Mouse (Mus musculus) lung, embryonic 16.5 days (tissue): ENCODE measurements around the gene Mpg. TPM values are rescaled to one million over a fixed set of nuclear protein-coding genes. Genes with fewer than 3 reads are reported as not detected.

Source experiments
- ATAC-seq: fragments of 200-750 bp; cut with Nextera tagmentation; 2 replicates; pipeline ENCODE4 v1.8.0; 2017; ENCODE audit warnings: low read depth, mild to moderate bottlenecking, moderate library complexity
- H3K27ac ChIP-seq: fragments of 300-500 bp; sonication (generic); 2 replicates; pipeline ENCODE4 v1.5.1; 2014; ENCODE audit warnings: mild to moderate bottlenecking, control low read depth, low read length
- H3K27me3 ChIP-seq: fragments of 300-500 bp; sonication (generic); 2 replicates; pipeline ENCODE4 v1.6.1; 2014; ENCODE audit warnings: low read depth, low read length, mixed read lengths; ENCODE audit not compliant: control insufficient read depth, insufficient read depth
- H3K36me3 ChIP-seq: fragments of 300-500 bp; sonication (generic); 2 replicates; pipeline ENCODE4 v1.6.1; 2014; ENCODE audit warnings: low read length; ENCODE audit not compliant: control insufficient read depth, insufficient read depth
- H3K4me1 ChIP-seq: fragments of 300-500 bp; sonication (generic); replicated peaks from 2 replicates; pipeline ENCODE4 v1.6.1; 2014; ENCODE audit warnings: low read length, mixed read lengths; ENCODE audit not compliant: control insufficient read depth, insufficient read depth
- H3K4me2 ChIP-seq: fragments of 300-500 bp; sonication (generic); 2 replicates; pipeline ENCODE4 v1.6.1; 2014; ENCODE audit warnings: low read depth, low read length, control low read depth
- H3K4me3 ChIP-seq: fragments of 300-500 bp; sonication (generic); 2 replicates; pipeline ENCODE4 v1.5.1; 2014; ENCODE audit warnings: mild to moderate bottlenecking, low read length, control low read depth
- H3K9ac ChIP-seq: fragments of 300-500 bp; sonication (generic); 2 replicates; pipeline ENCODE4 v1.6.1; 2014; ENCODE audit warnings: low read length, control low read depth
- H3K9me3 ChIP-seq: fragments of 300-500 bp; sonication (generic); 2 replicates; pipeline ENCODE4 v1.6.1; 2016; ENCODE audit warnings: low read length; ENCODE audit not compliant: control insufficient read depth
- WGBS: fragments of 180-500 bp; shearing (Covaris S2); extraction: QIAGEN DNeasy Blood & Tissue Kit; methylation state at CpG from one replicate; pipeline ENCODE4 v1.1.7; 2014; 5-methylcytosine and 5-hydroxymethylcytosine counted together
- polyA plus RNA-seq: library from polyadenylated mRNA; unstranded; fragments of >200 nt; fragmentation: Nextera tagmentation; extraction: Ambion mirVana; gene quantifications from 2 replicates; pipeline ENCODE4 v1.2.1, GENCODE M21; 2015

Mpg gene
- polyA plus RNA-seq, 1 experiment from 2014 or later, result 37.9 TPM

- H3K9me3 ChIP-seq, result no peaks in the 10 kb centered on the region
- H3K9ac ChIP-seq, result 0 out of 2 replicates have a peak overlapping the region, but pooled peaks have one; percentile 4
- no peak overlapping the region for H3K27ac ChIP-seq
- no peak overlapping the region for H3K4me2 ChIP-seq
- no peak overlapping the region for H3K4me3 ChIP-seq
- peaks cover 20% of the 10 kb centered on the region for H3K36me3 ChIP-seq
- 60% methylated on average over 6 of the region's 6 CpGs for WGBS
- H3K27me3 ChIP-seq, result no peaks in the 10 kb centered on the region
- ATAC-seq, result no peak
- H3K4me1 ChIP-seq, result peaks cover 26% of the 10 kb centered on the region
These were observed 7.7 kb upstream of the Mpg start for GRCm38 (mm10) chr11:32218501-32219050.

GRCm38 (mm10) chr11:32219287-32219686, 7.0 kb upstream of the Mpg start:
- 86% methylated on average over 10 of the region's 10 CpGs for WGBS
- Histone ChIP-seq H3K9me3 (no peaks in the 10 kb centered on the region), H3K4me2 (no peak overlapping the region), H3K27me3 (no peaks in the 10 kb centered on the region), H3K9ac (no peak overlapping the region), H3K4me1 (peaks cover 30% of the 10 kb centered on the region), H3K4me3 (no peak overlapping the region), H3K36me3 (peaks cover 14% of the 10 kb centered on the region), H3K27ac (no peak overlapping the region)
- ATAC-seq, result no peak

DNA sequence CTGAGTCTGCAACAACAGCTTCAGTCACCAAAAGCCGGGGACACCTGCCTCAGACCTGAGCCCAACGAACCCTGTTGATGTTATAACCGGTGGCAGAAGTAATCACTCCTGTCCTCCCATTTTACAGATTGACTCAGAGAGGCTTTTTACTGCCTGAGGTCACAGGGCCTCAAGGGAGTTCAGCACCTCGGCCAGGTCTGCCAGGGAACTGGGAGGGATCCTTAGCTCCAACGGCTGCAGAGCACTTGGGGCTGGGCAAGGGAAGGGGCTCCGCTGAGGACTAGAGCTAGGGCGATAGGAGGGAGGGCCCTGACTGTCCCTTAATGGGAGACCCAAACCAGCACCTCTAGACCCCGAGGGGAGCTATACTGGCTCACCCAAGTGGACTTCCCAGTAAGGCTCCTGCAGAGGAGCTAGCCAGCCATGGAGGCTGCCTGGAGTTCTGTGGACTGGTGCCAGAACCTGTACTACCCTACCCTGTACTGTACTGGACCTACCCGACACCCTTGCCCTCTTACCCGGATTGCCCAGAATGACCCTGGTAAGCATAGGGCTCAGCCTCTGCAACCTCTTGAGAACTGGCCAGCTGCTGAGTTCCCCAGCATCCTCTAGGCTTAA, 5.6 kb upstream of the Mpg start:
- Histone ChIP-seq H3K27me3 (no peaks in the 10 kb centered on the region), H3K9ac (peak overlapping the region; percentile 95), H3K27ac (peak overlapping the region; percentile 96), H3K4me1 (peaks cover 43% of the 10 kb centered on the region), H3K4me3 (peak overlapping the region; percentile 89), H3K36me3 (peaks cover 4% of the 10 kb centered on the region), H3K4me2 (peak overlapping the region; percentile 68), H3K9me3 (no peaks in the 10 kb centered on the region)
- WGBS, result 28% methylated on average over 10 of the region's 10 CpGs
- ATAC-seq, result no peak

DNA sequence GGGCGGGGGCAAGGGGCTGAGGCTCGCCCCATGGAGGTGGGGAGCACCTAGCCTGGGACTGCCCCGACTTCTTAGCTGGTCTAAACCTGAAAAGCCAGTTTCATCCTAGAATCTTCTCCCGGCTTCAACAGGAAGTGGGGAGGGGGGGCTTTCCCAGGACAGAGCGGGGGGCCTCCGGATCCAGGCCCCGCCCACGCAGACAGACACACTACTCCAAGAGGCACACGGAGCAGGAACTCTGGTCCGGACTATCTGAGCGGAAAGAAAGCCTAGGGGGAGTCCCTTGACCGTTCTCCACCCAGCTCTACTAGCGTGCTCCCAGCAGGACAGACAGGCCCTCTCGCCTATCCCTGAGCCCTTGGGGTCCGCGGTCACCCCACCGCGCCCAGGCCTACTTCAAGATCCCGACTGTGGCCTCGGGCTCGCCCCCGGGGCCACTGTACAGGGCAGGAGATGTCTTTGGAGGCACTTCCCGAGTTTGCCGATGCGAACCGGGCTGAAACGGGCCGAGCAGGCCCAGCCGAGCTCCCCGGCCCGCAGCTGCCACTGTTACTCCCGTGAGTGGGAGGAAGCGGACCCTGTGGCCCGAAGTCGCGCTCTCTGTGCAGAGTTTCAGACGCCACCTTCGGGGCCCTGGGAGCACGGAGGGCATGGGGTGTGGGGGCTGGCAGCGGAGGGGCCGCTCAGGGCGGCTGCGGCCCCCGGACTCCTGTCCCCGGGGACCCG, 4.9 kb upstream of the Mpg start:
- Histone ChIP-seq H3K36me3 (no peaks in the 10 kb centered on the region), H3K4me1 (peaks cover 49% of the 10 kb centered on the region), H3K9me3 (no peaks in the 10 kb centered on the region), H3K9ac (peak overlapping the region; percentile 95), H3K27me3 (no peaks in the 10 kb centered on the region), H3K27ac (peak overlapping the region; percentile 96), H3K4me3 (peak overlapping the region; percentile 89), H3K4me2 (peak overlapping the region; percentile 68)
- under 1% methylated on average over 45 of the region's 46 CpGs for WGBS
- peak; percentile 66 for ATAC-seq

- peak within 1 kb of the TSS; percentile 68 for H3K4me2 ChIP-seq
- H3K4me3 ChIP-seq, result peak within 1 kb of the TSS; percentile 89
- peak within 1 kb of the TSS; percentile 95 for H3K9ac ChIP-seq
- peak within 1 kb of the TSS; percentile 96 for H3K27ac ChIP-seq
- WGBS, result under 1% methylated on average over 51 of the region's 72 CpGs
- peaks cover 52% of the 10 kb centered on the region for H3K4me1 ChIP-seq
- peak; percentile 65 for ATAC-seq
- H3K27me3 ChIP-seq, result no peaks in the 10 kb centered on the region
- H3K36me3 ChIP-seq, result no peaks in the 10 kb centered on the region
- no peaks in the 10 kb centered on the region for H3K9me3 ChIP-seq
These were observed 4.3 kb upstream of the Mpg start, which contains the start of gene Rhbdf1 for GRCm38 (mm10) chr11:32221951-32222409. Gene Rhbdf1 (minus strand): TSS chr11:32222300.

- H3K27me3 ChIP-seq, result no peaks in the 10 kb centered on the region
- no peak for ATAC-seq
- peak overlapping the region; percentile 96 for H3K27ac ChIP-seq
- H3K4me2 ChIP-seq, result peak overlapping the region; percentile 68
- peak overlapping the region; percentile 95 for H3K9ac ChIP-seq
- H3K4me3 ChIP-seq, result peak overlapping the region; percentile 89
- peaks cover 59% of the 10 kb centered on the region for H3K4me1 ChIP-seq
- H3K36me3 ChIP-seq, result no peaks in the 10 kb centered on the region
- H3K9me3 ChIP-seq, result no peaks in the 10 kb centered on the region
- 7% methylated on average over 21 of the region's 21 CpGs for WGBS
These were observed 3.6 kb upstream of the Mpg start for GRCm38 (mm10) chr11:32222570-32223194.

- H3K4me2 ChIP-seq, result no peak overlapping the region
- H3K4me3 ChIP-seq, result no peak overlapping the region
- H3K27me3 ChIP-seq, result no peaks in the 10 kb centered on the region
- no peaks in the 10 kb centered on the region for H3K9me3 ChIP-seq
- no peak for ATAC-seq
- no peak overlapping the region for H3K9ac ChIP-seq
- no peaks in the 10 kb centered on the region for H3K36me3 ChIP-seq
- 63% methylated on average over 4 of the region's 4 CpGs for WGBS
- peak overlapping the region; percentile 96 for H3K27ac ChIP-seq
- H3K4me1 ChIP-seq, result peaks cover 60% of the 10 kb centered on the region
These were observed 2.9 kb upstream of the Mpg start for GRCm38 (mm10) chr11:32223297-32223967.

- Histone ChIP-seq H3K9me3 (no peaks in the 10 kb centered on the region), H3K9ac (peak overlapping the region; percentile 53), H3K27me3 (no peaks in the 10 kb centered on the region), H3K27ac (peak overlapping the region; percentile 96), H3K4me1 (peaks cover 60% of the 10 kb centered on the region), H3K4me3 (no peak overlapping the region), H3K4me2 (peak overlapping the region; percentile 25; the same call in 1 of the 2 replicates), H3K36me3 (no peaks in the 10 kb centered on the region)
- 5% methylated on average over 4 of the region's 4 CpGs for WGBS
- peak; percentile 68 for ATAC-seq
These were observed 1.7 kb upstream of the Mpg start for GRCm38 (mm10) chr11:32224468-32225139.
